Mouse (Mus musculus): ENCODE measurements at regions not wholly inside any gene's neighbourhood (a gene's known extent, or its start where the extent isn't known, plus 50 kb on each side); places are given as distances from the start of the nearest gene placed in this dataset.
A peak's percentile ranks its signal among the peaks of the same experiment; 100 is the strongest.

- DNase-seq (ENCODE audit: low spot score in 2 of 2) = no peak
- intact Hi-C loops (cut with DNase I) = loop anchor here (5.0 kb wide), 1 partner anchor 248 kb away; no protein-coding TSS in a partner anchor
These were observed 420.3 kb downstream of the Cd109 start for GRCm38 (mm10) chr9:79035677-79036076.

- intact Hi-C loops (cut with DNase I) = loop anchor here (5.0 kb wide), 1 partner anchor 250 kb away; no protein-coding TSS in a partner anchor
- no peak for DNase-seq (ENCODE audit: low spot score in 2 of 2)
These were observed 421.7 kb downstream of the Cd109 start for GRCm38 (mm10) chr9:79037054-79037453.

- no peak for DNase-seq (ENCODE audit: low spot score in 2 of 2)
- intact Hi-C loops (cut with DNase I) = loop anchor here (5.0 kb wide), 1 partner anchor 252 kb away; no protein-coding TSS in a partner anchor
These were observed 423.6 kb downstream of the Cd109 start for GRCm38 (mm10) chr9:79038971-79039370.

- DNase-seq (ENCODE audit: low spot score in 2 of 2) = no peak
- intact Hi-C loops (cut with DNase I) = loop anchor here (2.0 kb wide), 1 partner anchor 678 kb away; no protein-coding TSS in a partner anchor
These were observed 429.0 kb downstream of the Cd109 start for GRCm38 (mm10) chr9:79044344-79044743.

- intact Hi-C loops (cut with DNase I) = loop anchor here (2.0 kb wide), 1 partner anchor 677 kb away; no protein-coding TSS in a partner anchor
- DNase-seq (ENCODE audit: low spot score in 2 of 2) = peak in 1 of 2 experiments; percentile 9
These were observed 430.0 kb downstream of the Cd109 start for GRCm38 (mm10) chr9:79045314-79045713.

- intact Hi-C loops (cut with DNase I) = no loop called here
- no peak for DNase-seq (ENCODE audit: low spot score in 2 of 2)
These were observed 456.6 kb downstream of the Cd109 start for GRCm38 (mm10) chr9:79071961-79072360.

- DNase-seq (ENCODE audit: low spot score in 2 of 2) = peak; percentile 2 to 36
- intact Hi-C loops (cut with DNase I) = loop anchor here (2.0 to 10.0 kb wide), 2 partner anchors 335 to 607 kb away; no protein-coding TSS in a partner anchor
These were observed 494.3 kb downstream of the Cd109 start for GRCm38 (mm10) chr9:79109611-79110010.

GRCm38 (mm10) chr9:79111326-79111725, 496.0 kb downstream of the Cd109 start:
- intact Hi-C loops (cut with DNase I) = loop anchor here (2.0 kb wide), 1 partner anchor 605 kb away; no protein-coding TSS in a partner anchor
- DNase-seq (ENCODE audit: low spot score in 2 of 2) = no peak

- DNase-seq (ENCODE audit: low spot score in 2 of 2) = no peak
- intact Hi-C loops (cut with DNase I) = no loop called here
These were observed 525.6 kb downstream of the Cd109 start for GRCm38 (mm10) chr9:79140970-79141369.

GRCm38 (mm10) chr9:79146004-79146403, 530.7 kb downstream of the Cd109 start:
- DNase-seq (ENCODE audit: low spot score in 2 of 2) = peak in 1 of 2 experiments; percentile 58

GRCm38 (mm10) chr9:79165596-79165995, 550.2 kb downstream of the Cd109 start:
- DNase-seq (ENCODE audit: low spot score in 2 of 2) = no peak
- intact Hi-C loops (cut with DNase I) = no loop called here

More at GRCm38 (mm10) chr9:79146004-79146403, 530.7 kb downstream of the Cd109 start:
- intact Hi-C loops (cut with DNase I) = loop anchor here (5.0 kb wide), 1 partner anchor 56 kb away; no protein-coding TSS in a partner anchor

- no peak for DNase-seq (ENCODE audit: low spot score in 2 of 2)
- intact Hi-C loops (cut with DNase I) = no loop called here
These were observed 545.6 kb downstream of the Col12a1 start for GRCm38 (mm10) chr9:79173036-79173435.

GRCm38 (mm10) chr9:79179954-79180353, 538.7 kb downstream of the Col12a1 start:
- DNase-seq (ENCODE audit: low spot score in 2 of 2) = no peak
- intact Hi-C loops (cut with DNase I) = no loop called here

- DNase-seq (ENCODE audit: low spot score in 2 of 2) = no peak
- intact Hi-C loops (cut with DNase I) = no loop called here
These were observed 523.2 kb downstream of the Col12a1 start for GRCm38 (mm10) chr9:79195420-79195819.

GRCm38 (mm10) chr9:79201755-79202154, 516.9 kb downstream of the Col12a1 start:
- peak; percentile 7 to 63 for DNase-seq (ENCODE audit: low spot score in 2 of 2)
- intact Hi-C loops (cut with DNase I) = loop anchor here (5.0 kb wide), 1 partner anchor 54 kb away; no protein-coding TSS in a partner anchor

GRCm38 (mm10) chr9:79213364-79213763, 505.3 kb downstream of the Col12a1 start:
- no peak for DNase-seq (ENCODE audit: low spot score in 2 of 2)
- intact Hi-C loops (cut with DNase I) = loop anchor here (10.0 kb wide), 1 partner anchor 241 kb away; no protein-coding TSS in a partner anchor

- peak; percentile 7 to 73 for DNase-seq (ENCODE audit: low spot score in 2 of 2)
- intact Hi-C loops (cut with DNase I) = loop anchor here (10.0 kb wide), 1 partner anchor 239 kb away; no protein-coding TSS in a partner anchor
These were observed 502.6 kb downstream of the Col12a1 start for GRCm38 (mm10) chr9:79215986-79216385.

- no peak for DNase-seq (ENCODE audit: low spot score in 2 of 2)
- intact Hi-C loops (cut with DNase I) = loop anchor here (10.0 kb wide), 1 partner anchor 238 kb away; no protein-coding TSS in a partner anchor
These were observed 502.2 kb downstream of the Col12a1 start for GRCm38 (mm10) chr9:79216432-79216831.

- intact Hi-C loops (cut with DNase I) = no loop called here
These were observed 485.6 kb downstream of the Col12a1 start for GRCm38 (mm10) chr9:79233081-79233480.

GRCm38 (mm10) chr9:79233751-79234150, 484.9 kb downstream of the Col12a1 start:
- intact Hi-C loops (cut with DNase I) = no loop called here

More at GRCm38 (mm10) chr9:79233081-79233480, 485.6 kb downstream of the Col12a1 start:
- DNase-seq (ENCODE audit: low spot score in 2 of 2) = no peak

GRCm38 (mm10) chr9:79269646-79270213, 448.9 kb downstream of the Col12a1 start:
- intact Hi-C loops (cut with DNase I) = no loop called here
- DNase-seq (ENCODE audit: low spot score in 2 of 2) = no peak

More at GRCm38 (mm10) chr9:79233751-79234150, 484.9 kb downstream of the Col12a1 start:
- no peak for DNase-seq (ENCODE audit: low spot score in 2 of 2)

Measured in left cerebral cortex, postnatal 25 days (tissue).